Mouse (Mus musculus): ENCODE measurements around the gene B3gnt3. TPM values are rescaled to one million over a fixed set of nuclear protein-coding genes. Genes with fewer than 3 reads are reported as not detected.

Gene B3gnt3
- 2.9 TPM for polyA plus RNA-seq (2017; shearing (Covaris generic))

GRCm38 (mm10) chr8:71701414-71702086 is at the start of gene B3gnt3:
TSS of gene B3gnt3 (minus strand) at chr8:71701789.

DNA sequence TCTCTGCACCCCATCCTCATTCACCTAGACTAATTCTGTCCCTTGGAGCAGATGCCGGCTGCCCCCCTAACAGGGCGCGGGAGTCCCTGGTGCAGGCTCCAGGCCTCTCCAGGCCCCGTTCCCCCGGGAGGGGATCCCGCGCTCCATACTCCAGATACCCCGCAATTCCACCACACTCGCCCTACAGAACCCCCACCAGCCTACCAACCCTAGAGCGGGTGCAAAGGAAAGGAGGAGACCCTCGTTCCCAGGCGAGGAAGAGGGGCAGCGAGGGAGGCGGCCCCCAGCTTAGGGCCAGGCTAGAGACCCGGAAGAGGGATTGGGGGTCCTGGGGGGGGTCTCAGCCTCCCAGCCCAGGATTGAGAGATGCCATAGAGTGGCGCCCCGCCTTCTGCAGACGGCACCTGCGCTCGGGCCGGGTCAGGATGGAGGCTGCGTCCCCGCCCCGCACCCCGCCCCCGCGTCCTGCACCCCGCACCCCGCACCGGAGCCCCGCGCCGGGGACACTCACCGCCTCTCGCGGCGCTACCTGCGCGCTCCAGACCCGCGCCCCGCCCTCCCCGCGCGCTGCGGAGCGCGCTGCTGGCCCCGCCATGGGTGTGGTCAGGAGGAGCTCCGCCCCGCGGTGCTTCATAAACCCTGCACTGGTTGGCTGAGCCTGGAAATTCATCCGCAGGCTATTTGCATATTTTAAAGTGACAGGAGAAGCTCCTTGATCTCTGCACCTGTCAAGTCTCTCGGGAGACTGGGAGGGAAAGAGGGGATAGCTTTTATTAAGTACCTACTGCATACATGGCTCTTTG is 23.7 kb upstream of the B3gnt3 start, which contains the start of gene Fcho1:
Fcho1 (minus strand) TSS at position 595 of the 803 bp plus-strand sequence.

GRCm38 (mm10) chr8:71689028-71689427 is 12.6 kb downstream of the B3gnt3 start, which contains the start of gene Insl3:
TSS of gene Insl3 (plus strand) at chr8:71689214.

GRCm38 (mm10) chr8:71676020-71676741 is 25.4 kb downstream of the B3gnt3 start, which contains the start of gene Jak3:
TSS of gene Jak3 (plus strand) at chr8:71676296.

DNA sequence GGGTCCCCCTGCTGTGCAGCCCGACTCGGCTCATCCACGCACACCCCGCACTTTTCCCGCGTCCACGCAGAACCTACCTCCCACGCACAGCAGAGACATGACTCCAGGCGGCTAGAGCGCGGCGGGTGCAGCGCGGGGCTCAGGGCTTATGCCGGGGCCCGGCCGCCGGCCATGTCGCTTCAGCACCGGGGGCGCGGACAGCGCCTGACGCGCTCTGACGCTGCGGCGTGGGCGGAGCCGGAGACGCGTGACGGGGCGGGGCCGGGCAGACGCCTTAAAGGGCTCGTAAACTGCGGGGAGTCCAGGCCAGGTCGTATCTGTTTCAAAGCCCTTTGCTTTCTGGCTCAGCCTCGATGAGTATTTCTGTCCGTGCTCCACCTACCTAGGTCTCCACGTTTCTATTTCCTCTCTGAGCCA is 30.0 kb downstream of the B3gnt3 start, which contains the start of gene Unc13a:
Unc13a (minus strand) TSS at position 209 of the 417 bp plus-strand sequence.

Other genes starting within 250 kb of the B3gnt3 start
- 112 TPM for gene Abhd8, start 238.1 kb downstream of the B3gnt3 start, polyA plus RNA-seq (2017; shearing (Covaris generic))
- gene Mrpl34, start 236.8 kb downstream of the B3gnt3 start, polyA plus RNA-seq (2017; shearing (Covaris generic)), result 21.5 TPM
- gene Dda1, start 232.6 kb downstream of the B3gnt3 start, polyA plus RNA-seq (2017; shearing (Covaris generic)), result 143 TPM
- gene Ano8, start 215.8 kb downstream of the B3gnt3 start, polyA plus RNA-seq (2017; shearing (Covaris generic)), result 16.6 TPM
- 6.5 TPM for gene Gtpbp3, start 213.7 kb downstream of the B3gnt3 start, polyA plus RNA-seq (2017; shearing (Covaris generic))
- gene Plvap, start 190.0 kb downstream of the B3gnt3 start, polyA plus RNA-seq (2017; shearing (Covaris generic)), result not detected
- not detected for gene Ccdc194, start 176.1 kb downstream of the B3gnt3 start, polyA plus RNA-seq (2017; shearing (Covaris generic))
- gene Bst2, start 164.3 kb downstream of the B3gnt3 start, polyA plus RNA-seq (2017; shearing (Covaris generic)), result 108 TPM
- gene Mvb12a, start 158.9 kb downstream of the B3gnt3 start, polyA plus RNA-seq (2017; shearing (Covaris generic)), result 65.2 TPM
- 13.9 TPM for gene Tmem221, start 142.9 kb downstream of the B3gnt3 start, polyA plus RNA-seq (2017; shearing (Covaris generic))
- gene Nxnl1, start 135.2 kb downstream of the B3gnt3 start, polyA plus RNA-seq (2017; shearing (Covaris generic)), result 1.9 TPM
- gene Slc27a1, start 132.9 kb downstream of the B3gnt3 start, polyA plus RNA-seq (2017; shearing (Covaris generic)), result 16.1 TPM
- 66.7 TPM for gene Pgls, start 109.6 kb downstream of the B3gnt3 start, polyA plus RNA-seq (2017; shearing (Covaris generic))
- 2.7 TPM for gene Fam129c, start 104.1 kb downstream of the B3gnt3 start, polyA plus RNA-seq (2017; shearing (Covaris generic))
- gene Colgalt1, start 90.8 kb downstream of the B3gnt3 start, polyA plus RNA-seq (2017; shearing (Covaris generic)), result 30.3 TPM
- gene Unc13a, start 30.0 kb downstream of the B3gnt3 start, polyA plus RNA-seq (2017; shearing (Covaris generic)), result not detected
- 72.8 TPM for gene Jak3, start 25.5 kb downstream of the B3gnt3 start, polyA plus RNA-seq (2017; shearing (Covaris generic))
- 17.5 TPM for gene Insl3, start 12.6 kb downstream of the B3gnt3 start, polyA plus RNA-seq (2017; shearing (Covaris generic))
- gene Fcho1, start 23.9 kb upstream of the B3gnt3 start, polyA plus RNA-seq (2017; shearing (Covaris generic)), result 169 TPM
- gene Zfp709, start 180.2 kb upstream of the B3gnt3 start, polyA plus RNA-seq (2017; shearing (Covaris generic)), result 1.7 TPM
- gene Zfp882, start 206.8 kb upstream of the B3gnt3 start, polyA plus RNA-seq (2017; shearing (Covaris generic)), result 3.0 TPM
- 8.9 TPM for gene Zfp617, start 206.8 kb upstream of the B3gnt3 start, polyA plus RNA-seq (2017; shearing (Covaris generic))
- gene Zfp961, start 249.2 kb upstream of the B3gnt3 start, polyA plus RNA-seq (2017; shearing (Covaris generic)), result 5.4 TPM